ENCODE assay signal across 11 mouse cellular contexts in the genomic region with DNA sequence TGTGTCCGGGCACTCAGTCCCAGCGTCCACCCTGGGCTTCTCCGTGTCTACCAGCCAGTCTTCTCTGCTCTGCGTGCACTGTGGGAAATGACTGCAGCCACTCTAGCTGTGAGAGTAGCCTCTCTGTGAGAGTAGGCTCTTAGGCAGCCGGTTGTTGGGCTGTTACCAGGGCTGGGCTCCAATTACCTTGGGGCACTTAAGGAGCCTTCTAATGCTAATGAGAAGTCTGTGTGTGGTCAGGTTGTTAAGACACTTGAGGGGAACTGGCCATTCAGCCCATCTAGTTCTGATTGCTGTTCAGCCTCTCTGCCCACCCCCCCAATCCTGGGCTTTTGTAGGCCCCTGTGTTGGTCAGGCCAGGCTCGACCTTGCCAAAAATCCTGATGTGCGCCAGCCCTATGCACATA.
DNase-seq lines count a peak whose midpoint lies in the region; ATAC-seq and TF ChIP-seq lines count a peak whose summit lies in the region.
"Had no signal": no experiment of that assay in that cellular context is flagged by ENCODE, and none has a peak within 500 bp of the region (broad histone marks: within the 10 kb centered on the region; RNA-seq: fewer than 3 reads in every experiment).

No protein-coding gene starts in this region.

- H3K27me3 ChIP-seq in E14TG2a.4 (ENCODE audit: insufficient read depth, low read length): peaks cover 44% of the 10 kb centered on the region
- 0 out of 2 replicates have a peak, but pooled peaks cover 9% of the 10 kb centered on the region for H3K27me3 ChIP-seq in forebrain, embryonic 12.5 days
- no peaks in the 10 kb centered on the region for H3K27me3 ChIP-seq in lung, embryonic 15.5 days
- H3K27me3 ChIP-seq: embryonic facial prominence, embryonic 15.5 days had no signal

- H3K9me3 ChIP-seq in E14TG2a.4 (ENCODE audit: low read length): no peaks in the 10 kb centered on the region
- no peaks in the 10 kb centered on the region for H3K9me3 ChIP-seq in forebrain, embryonic 12.5 days
- no peaks in the 10 kb centered on the region for H3K9me3 ChIP-seq in lung, embryonic 15.5 days
- H3K9me3 ChIP-seq: embryonic facial prominence, embryonic 15.5 days had no signal

- 2% methylated on average over 7 of the region's 7 CpGs for WGBS in forebrain, embryonic 12.5 days
- WGBS in lung, embryonic 15.5 days: 48% methylated on average over 7 of the region's 7 CpGs

- H3K27ac ChIP-seq in forebrain, embryonic 12.5 days: peak overlapping the region; percentile 82
- H3K27ac ChIP-seq in lung, embryonic 15.5 days: peak overlapping the region; percentile 44
- H3K27ac ChIP-seq: embryonic facial prominence, embryonic 15.5 days had no signal

- no peak for DNase-seq in frontal cortex, adult 2 months (ENCODE audit: extremely low spot score in 1 of 2, low spot score in 1 of 2)
- no peak for DNase-seq in urinary bladder, postnatal 25 days (ENCODE audit: low spot score)
- no peak for DNase-seq in right cerebral cortex, adult 18-20 months
- DNase-seq: adrenal gland, postnatal 10 days; kidney, postnatal 4 days had no signal

- H3K4me3 ChIP-seq in E14TG2a.4 (replicated peaks; ENCODE audit: low read length): peak overlapping the region; percentile 53
- H3K4me3 ChIP-seq in forebrain, embryonic 12.5 days (replicated peaks): peak overlapping the region; percentile 7; the same call in 1 of the 2 replicates
- H3K4me3 ChIP-seq in lung, embryonic 15.5 days: no peak overlapping the region
- H3K4me3 ChIP-seq: embryonic facial prominence, embryonic 15.5 days had no signal

- H3K9ac ChIP-seq in forebrain, embryonic 12.5 days: 0 out of 2 replicates have a peak overlapping the region, but pooled peaks have one; percentile 7
- H3K9ac ChIP-seq in lung, embryonic 15.5 days: no peak overlapping the region
- H3K9ac ChIP-seq: embryonic facial prominence, embryonic 15.5 days had no signal

- H3K36me3 ChIP-seq in E14TG2a.4 (ENCODE audit: insufficient read depth, low read length): no peaks in the 10 kb centered on the region
- H3K36me3 ChIP-seq in forebrain, embryonic 12.5 days (replicated peaks): no peaks in the 10 kb centered on the region
- H3K36me3 ChIP-seq in lung, embryonic 15.5 days: no peaks in the 10 kb centered on the region
- H3K36me3 ChIP-seq: embryonic facial prominence, embryonic 15.5 days had no signal

- H3K4me1 ChIP-seq in E14TG2a.4 (replicated peaks; ENCODE audit: low read depth, low read length): peaks cover 87% of the 10 kb centered on the region
- peaks cover 49% of the 10 kb centered on the region for H3K4me1 ChIP-seq in forebrain, embryonic 12.5 days
- peaks cover 32% of the 10 kb centered on the region for H3K4me1 ChIP-seq in lung, embryonic 15.5 days

- peak overlapping the region; percentile 36 for H3K4me2 ChIP-seq in forebrain, embryonic 12.5 days
- H3K4me2 ChIP-seq in lung, embryonic 15.5 days: no peak overlapping the region
- H3K4me2 ChIP-seq: embryonic facial prominence, embryonic 15.5 days had no signal

- TF ChIP-seq CTCF in E14TG2a.4 (conservative IDR thresholded peaks at IDR 0.05; ENCODE audit: low read length): no peak

- ATAC-seq in frontal cortex, adult (ENCODE audit: low TSS enrichment): peak; percentile 10; the same call in 1 of the 2 replicates
- ATAC-seq in forebrain, embryonic 12.5 days (ENCODE audit: low FRiP score): peak; percentile 90
- ATAC-seq in lung, embryonic 15.5 days (ENCODE audit: borderline replicate concordance, extremely low read depth, low FRiP score, low TSS enrichment): no peak
- ATAC-seq in erythroblast, adult 5-6 weeks (replicated peaks; ENCODE audit: low FRiP score, poor library complexity, severe bottlenecking): no peak

Comparison
In these comparisons a context has a peak if more than half of its experiments do, and no peak if none do; other contexts are left out.
1. ATAC-seq: peak in frontal cortex, adult (single experiment) and forebrain, embryonic 12.5 days (single experiment); none in lung, embryonic 15.5 days (single experiment) and erythroblast, adult 5-6 weeks (single experiment).